Mouse (Mus musculus): Measurements from ENCODE around the gene Arl8b. TPM values are rescaled to one million over a fixed set of nuclear protein-coding genes. Genes with fewer than 3 reads are reported as not detected.

The Arl8b gene
- polyA plus RNA-seq, 1 experiment from 2014 or later, result 38.0 TPM

- no peak for DNase-seq
- Histone ChIP-seq H3K4me3 (replicated peaks) (no peak overlapping the region), H3K9ac (no peak overlapping the region), H3K36me3 (peaks cover 27% of the 10 kb centered on the region), H3K4me1 (replicated peaks) (peaks cover 41% of the 10 kb centered on the region), H3K9me3 (replicated peaks) (no peaks in the 10 kb centered on the region), H3K27ac (no peak overlapping the region), H3K4me2 (no peak overlapping the region), H3K27me3 (no peaks in the 10 kb centered on the region)
- WGBS (ENCODE audit: insufficient replicate concordance), result 64% methylated on average over 4 of the region's 4 CpGs
- ATAC-seq (ENCODE audit: low read depth), result no peak
These were observed 55.1 kb downstream of the Arl8b start for GRCm38 (mm10) chr6:108837958-108838357.

- H3K9me3 ChIP-seq (replicated peaks), result no peaks in the 10 kb centered on the region
- no peak overlapping the region for H3K4me3 ChIP-seq (replicated peaks)
- ATAC-seq (ENCODE audit: low read depth) (no peak), DNase-seq (no peak)
- H3K36me3 ChIP-seq, result peaks cover 42% of the 10 kb centered on the region
- H3K9ac ChIP-seq, result no peak overlapping the region
- H3K27ac ChIP-seq, result no peak overlapping the region
- peaks cover 27% of the 10 kb centered on the region for H3K4me1 ChIP-seq (replicated peaks)
- no peak overlapping the region for H3K4me2 ChIP-seq
- H3K27me3 ChIP-seq, result no peaks in the 10 kb centered on the region
- WGBS (ENCODE audit: insufficient replicate concordance), result 72% methylated on average over 4 of the region's 4 CpGs
These were observed 56.5 kb downstream of the Arl8b start for GRCm38 (mm10) chr6:108839432-108839831.

GRCm38 (mm10) chr6:108840861-108841640, 58.2 kb downstream of the Arl8b start:
- H3K9me3 ChIP-seq (replicated peaks), result no peaks in the 10 kb centered on the region
- WGBS (ENCODE audit: insufficient replicate concordance), result 86% methylated on average over 8 of the region's 8 CpGs
- ATAC-seq (ENCODE audit: low read depth) (no peak), DNase-seq (no peak)
- no peak overlapping the region for H3K27ac ChIP-seq
- H3K4me3 ChIP-seq (replicated peaks), result no peak overlapping the region
- H3K36me3 ChIP-seq, result peaks cover 53% of the 10 kb centered on the region
- H3K9ac ChIP-seq, result no peak overlapping the region
- H3K27me3 ChIP-seq, result no peaks in the 10 kb centered on the region
- peaks cover 11% of the 10 kb centered on the region for H3K4me1 ChIP-seq (replicated peaks)
- H3K4me2 ChIP-seq, result no peak overlapping the region

GRCm38 (mm10) chr6:108843664-108844063, 60.8 kb downstream of the Arl8b start:
- H3K4me2 ChIP-seq, result no peak overlapping the region
- no peak overlapping the region for H3K4me3 ChIP-seq (replicated peaks)
- H3K9me3 ChIP-seq (replicated peaks), result no peaks in the 10 kb centered on the region
- 61% methylated on average over 1 of the region's 1 CpGs for WGBS (ENCODE audit: insufficient replicate concordance)
- H3K27me3 ChIP-seq, result no peaks in the 10 kb centered on the region
- no peak overlapping the region for H3K9ac ChIP-seq
- DNase-seq (no peak), ATAC-seq (ENCODE audit: low read depth) (no peak)
- no peak overlapping the region for H3K27ac ChIP-seq
- H3K4me1 ChIP-seq (replicated peaks), result no peaks in the 10 kb centered on the region
- peaks cover 64% of the 10 kb centered on the region for H3K36me3 ChIP-seq

GRCm38 (mm10) chr6:108844093-108844492, 61.2 kb downstream of the Arl8b start:
- no peaks in the 10 kb centered on the region for H3K27me3 ChIP-seq
- 56% methylated on average over 3 of the region's 3 CpGs for WGBS (ENCODE audit: insufficient replicate concordance)
- H3K9ac ChIP-seq, result no peak overlapping the region
- no peak overlapping the region for H3K27ac ChIP-seq
- no peak for ATAC-seq (ENCODE audit: low read depth)
- H3K9me3 ChIP-seq (replicated peaks), result no peaks in the 10 kb centered on the region
- no peaks in the 10 kb centered on the region for H3K4me1 ChIP-seq (replicated peaks)
- peaks cover 68% of the 10 kb centered on the region for H3K36me3 ChIP-seq
- H3K4me2 ChIP-seq, result no peak overlapping the region
- DNase-seq, result no peak
- no peak overlapping the region for H3K4me3 ChIP-seq (replicated peaks)

- H3K36me3 ChIP-seq, result peaks cover 66% of the 10 kb centered on the region
- 88% methylated on average over 7 of the region's 7 CpGs for WGBS (ENCODE audit: insufficient replicate concordance)
These were observed 61.9 kb downstream of the Arl8b start for GRCm38 (mm10) chr6:108844771-108845170.

GRCm38 (mm10) chr6:108852088-108852670, 69.3 kb downstream of the Arl8b start:
- Histone ChIP-seq H3K27ac (no peak overlapping the region), H3K9me3 (replicated peaks) (no peaks in the 10 kb centered on the region), H3K4me3 (replicated peaks) (no peak overlapping the region), H3K4me1 (replicated peaks) (no peaks in the 10 kb centered on the region), H3K4me2 (no peak overlapping the region), H3K9ac (no peak overlapping the region), H3K36me3 (peaks cover 71% of the 10 kb centered on the region), H3K27me3 (no peaks in the 10 kb centered on the region)
- ATAC-seq (ENCODE audit: low read depth) (no peak), DNase-seq (no peak)
- 80% methylated on average over 8 of the region's 8 CpGs for WGBS (ENCODE audit: insufficient replicate concordance)

More at GRCm38 (mm10) chr6:108844771-108845170, 61.9 kb downstream of the Arl8b start:
- Histone ChIP-seq H3K9ac (no peak overlapping the region), H3K4me3 (replicated peaks) (no peak overlapping the region), H3K4me2 (no peak overlapping the region), H3K27me3 (no peaks in the 10 kb centered on the region), H3K9me3 (replicated peaks) (no peaks in the 10 kb centered on the region), H3K27ac (no peak overlapping the region), H3K4me1 (replicated peaks) (no peaks in the 10 kb centered on the region)
- ATAC-seq (ENCODE audit: low read depth), result no peak
- no peak for DNase-seq

GRCm38 (mm10) chr6:108852986-108853385, 70.1 kb downstream of the Arl8b start:
- no peak overlapping the region for H3K27ac ChIP-seq
- no peak overlapping the region for H3K4me3 ChIP-seq (replicated peaks)
- H3K9me3 ChIP-seq (replicated peaks), result no peaks in the 10 kb centered on the region
- no peak for ATAC-seq (ENCODE audit: low read depth)
- no peaks in the 10 kb centered on the region for H3K4me1 ChIP-seq (replicated peaks)
- WGBS (ENCODE audit: insufficient replicate concordance), result 81% methylated on average over 5 of the region's 5 CpGs
- no peak overlapping the region for H3K9ac ChIP-seq
- no peak overlapping the region for H3K4me2 ChIP-seq
- H3K36me3 ChIP-seq, result peaks cover 65% of the 10 kb centered on the region
- H3K27me3 ChIP-seq, result no peaks in the 10 kb centered on the region
- no peak for DNase-seq

GRCm38 (mm10) chr6:108858583-108858982, 75.7 kb downstream of the Arl8b start:
- 90% methylated on average over 9 of the region's 9 CpGs for WGBS (ENCODE audit: insufficient replicate concordance)
- no peaks in the 10 kb centered on the region for H3K4me1 ChIP-seq (replicated peaks)
- DNase-seq (no peak), ATAC-seq (ENCODE audit: low read depth) (no peak)
- H3K4me2 ChIP-seq, result no peak overlapping the region
- peaks cover 25% of the 10 kb centered on the region for H3K36me3 ChIP-seq
- H3K9me3 ChIP-seq (replicated peaks), result no peaks in the 10 kb centered on the region
- no peak overlapping the region for H3K27ac ChIP-seq
- no peak overlapping the region for H3K4me3 ChIP-seq (replicated peaks)
- no peaks in the 10 kb centered on the region for H3K27me3 ChIP-seq
- no peak overlapping the region for H3K9ac ChIP-seq

GRCm38 (mm10) chr6:108861226-108861625, 78.3 kb downstream of the Arl8b start:
- WGBS (ENCODE audit: insufficient replicate concordance), result 71% methylated on average over 1 of the region's 1 CpGs

GRCm38 (mm10) chr6:108862548-108862947, 79.6 kb downstream of the Arl8b start:
- Histone ChIP-seq H3K4me3 (replicated peaks) (no peak overlapping the region), H3K9me3 (replicated peaks) (no peaks in the 10 kb centered on the region), H3K4me1 (replicated peaks) (no peaks in the 10 kb centered on the region), H3K27ac (no peak overlapping the region), H3K36me3 (no peaks in the 10 kb centered on the region), H3K9ac (no peak overlapping the region), H3K4me2 (no peak overlapping the region), H3K27me3 (no peaks in the 10 kb centered on the region)
- WGBS (ENCODE audit: insufficient replicate concordance), result 48% methylated on average over 2 of the region's 2 CpGs
- no peak for DNase-seq
- ATAC-seq (ENCODE audit: low read depth), result 0 out of 2 replicates have a peak, but pooled peaks have one; percentile 18

More at GRCm38 (mm10) chr6:108861226-108861625, 78.3 kb downstream of the Arl8b start:
- H3K27ac ChIP-seq, result no peak overlapping the region
- no peak overlapping the region for H3K4me2 ChIP-seq
- ATAC-seq (ENCODE audit: low read depth), result no peak
- no peak for DNase-seq
- no peak overlapping the region for H3K4me3 ChIP-seq (replicated peaks)
- no peak overlapping the region for H3K9ac ChIP-seq
- no peaks in the 10 kb centered on the region for H3K27me3 ChIP-seq
- no peaks in the 10 kb centered on the region for H3K9me3 ChIP-seq (replicated peaks)
- no peaks in the 10 kb centered on the region for H3K4me1 ChIP-seq (replicated peaks)
- H3K36me3 ChIP-seq, result peaks cover 5% of the 10 kb centered on the region; the same call in 1 of the 2 replicates

- Histone ChIP-seq H3K36me3 (no peaks in the 10 kb centered on the region), H3K9me3 (replicated peaks) (no peaks in the 10 kb centered on the region), H3K4me2 (no peak overlapping the region), H3K9ac (no peak overlapping the region), H3K27ac (no peak overlapping the region), H3K27me3 (no peaks in the 10 kb centered on the region), H3K4me3 (replicated peaks) (no peak overlapping the region), H3K4me1 (replicated peaks) (no peaks in the 10 kb centered on the region)
- no peak for ATAC-seq (ENCODE audit: low read depth)
- DNase-seq, result no peak
- WGBS (ENCODE audit: insufficient replicate concordance), result 52% methylated on average over 5 of the region's 5 CpGs
These were observed 83.4 kb downstream of the Arl8b start for GRCm38 (mm10) chr6:108866317-108866716.

Measured in liver, embryonic 13.5 days (tissue).